Mouse (Mus musculus): Measurements from ENCODE around the gene Oaz1.

DNA sequence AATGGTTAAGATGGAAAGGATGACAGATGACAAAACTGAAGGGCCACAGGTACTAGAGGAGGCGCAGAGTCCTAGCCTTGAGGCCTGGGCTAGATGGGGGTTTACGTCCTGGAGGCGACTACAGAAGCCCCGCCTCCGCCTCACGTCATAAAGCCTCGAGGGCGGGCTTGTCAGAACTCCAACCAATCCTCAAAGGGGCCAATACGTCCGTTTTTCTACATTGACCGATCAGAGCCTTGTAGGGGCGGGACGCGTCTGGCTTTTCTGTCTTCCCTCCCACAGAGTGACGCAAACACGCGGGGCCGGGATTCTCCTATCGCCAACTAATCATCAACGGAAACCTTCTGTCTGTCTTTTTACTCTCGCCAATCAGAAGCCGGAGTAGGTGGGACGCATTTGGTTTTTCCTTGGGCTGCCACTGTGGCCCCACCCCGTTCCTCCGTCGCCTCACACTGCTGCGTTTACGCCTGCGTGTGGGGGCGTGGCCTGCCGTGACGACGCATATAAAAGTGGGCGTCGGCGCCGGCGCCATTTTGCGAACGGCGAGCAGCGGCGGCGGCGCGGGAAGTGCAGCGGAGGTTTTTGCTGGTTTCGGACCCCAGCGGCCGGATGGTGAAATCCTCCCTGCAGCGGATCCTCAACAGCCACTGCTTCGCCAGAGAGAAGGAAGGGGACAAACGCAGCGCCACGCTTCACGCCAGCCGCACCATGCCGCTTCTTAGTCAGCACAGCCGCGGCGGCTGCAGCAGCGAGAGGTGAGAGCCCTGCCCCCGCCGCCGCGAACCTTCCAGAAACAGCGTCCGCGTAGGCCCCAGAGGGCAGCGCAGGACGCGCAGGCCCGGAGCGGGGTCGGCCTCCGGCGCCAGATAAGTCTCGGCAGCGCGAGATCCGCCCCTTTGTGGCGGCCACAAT is at the start of gene Oaz1:
- TF ChIP-seq CTCF (IDR thresholded peaks at IDR 0.05; ENCODE audit: control insufficient read depth, insufficient read depth, insufficient read length): no peak
- TF ChIP-seq MYOG (IDR thresholded peaks at IDR 0.05; ENCODE audit: control insufficient read depth, extremely low read depth, insufficient read length): no peak
- TF ChIP-seq USF1 (IDR thresholded peaks at IDR 0.05; ENCODE audit: low read depth): no peak
- peak; percentile 39 for TF ChIP-seq MAX (IDR thresholded peaks at IDR 0.05)
- TF ChIP-seq FOSL1 (IDR thresholded peaks at IDR 0.05; ENCODE audit: insufficient read depth, low read length, poor library complexity, severe bottlenecking): no peak
- TF ChIP-seq CEBPB (IDR thresholded peaks at IDR 0.05; ENCODE audit: low read depth): no peak
